Mouse (Mus musculus): ENCODE measurements around the gene Umod.

- TF ChIP-seq CTCF (IDR thresholded peaks at IDR 0.05; ENCODE audit: low read depth) (no peak), EP300 (IDR thresholded peaks at IDR 0.05; ENCODE audit: low read depth) (no peak)
Measured at GRCm38 (mm10) chr7:119526486-119526885, 47.4 kb upstream of the Umod start.
